Mouse (Mus musculus) splenic B cell, adult 2 months (primary cell): ENCODE data around the gene Sox4.

Experiments
- DNase-seq: peaks from one replicate; pipeline ENCODE4 v3.0.0-alpha.2; 2011; ENCODE audit warnings: low read depth, low spot score
- H3K27me3 ChIP-seq: 2 replicates; pipeline ENCODE4 v1.6.1; 2012; ENCODE audit warnings: mild to moderate bottlenecking, low read length, moderate library complexity, mixed read lengths; ENCODE audit not compliant: control insufficient read depth, poor library complexity, insufficient read depth, severe bottlenecking
- H3K36me3 ChIP-seq: 2 replicates; pipeline ENCODE4 v1.6.1; 2012; ENCODE audit warnings: mild to moderate bottlenecking, low read length, moderate library complexity, mixed read lengths; ENCODE audit not compliant: control insufficient read depth, poor library complexity, insufficient read depth, severe bottlenecking

Gene Sox4

GRCm38 (mm10) chr13:28951691-28952575 is 1.6 kb downstream of the Sox4 start:
- peak; percentile 47 for DNase-seq
- Histone ChIP-seq H3K27me3 (peaks cover 2% of the 10 kb centered on the region; the same call in 1 of the 2 replicates), H3K36me3 (no peaks in the 10 kb centered on the region)

GRCm38 (mm10) chr13:28950623-28951491 is 2.7 kb downstream of the Sox4 start:
- H3K27me3 ChIP-seq: peaks cover 2% of the 10 kb centered on the region; the same call in 1 of the 2 replicates
- H3K36me3 ChIP-seq: no peaks in the 10 kb centered on the region
- DNase-seq: no peak

- peaks cover 2% of the 10 kb centered on the region; the same call in 1 of the 2 replicates for H3K27me3 ChIP-seq
- peak; percentile 38 for DNase-seq
Measured at GRCm38 (mm10) chr13:28950266-28950622, 3.3 kb downstream of the Sox4 start.

GRCm38 (mm10) chr13:28949279-28949915 is 4.1 kb downstream of the Sox4 start:
- no peak for DNase-seq
- Histone ChIP-seq H3K27me3 (peaks cover 2% of the 10 kb centered on the region; the same call in 1 of the 2 replicates), H3K36me3 (no peaks in the 10 kb centered on the region)

More at GRCm38 (mm10) chr13:28950266-28950622, 3.3 kb downstream of the Sox4 start:
- H3K36me3 ChIP-seq: no peaks in the 10 kb centered on the region

- DNase-seq: peak; percentile 21
- peaks cover 2% of the 10 kb centered on the region; the same call in 1 of the 2 replicates for H3K27me3 ChIP-seq
- H3K36me3 ChIP-seq: no peaks in the 10 kb centered on the region
Measured at GRCm38 (mm10) chr13:28948541-28948940, 5.0 kb downstream of the Sox4 start.

GRCm38 (mm10) chr13:28947740-28948441 is 5.6 kb downstream of the Sox4 start:
- Histone ChIP-seq H3K36me3 (no peaks in the 10 kb centered on the region), H3K27me3 (peaks cover 2% of the 10 kb centered on the region; the same call in 1 of the 2 replicates)
- DNase-seq: no peak

- no peaks in the 10 kb centered on the region for H3K36me3 ChIP-seq
- peaks cover 2% of the 10 kb centered on the region; the same call in 1 of the 2 replicates for H3K27me3 ChIP-seq
- no peak for DNase-seq
Measured at GRCm38 (mm10) chr13:28946565-28947135, 6.9 kb downstream of the Sox4 start.

GRCm38 (mm10) chr13:28945681-28946080 is 7.8 kb downstream of the Sox4 start:
- Histone ChIP-seq H3K27me3 (peaks cover 2% of the 10 kb centered on the region; the same call in 1 of the 2 replicates), H3K36me3 (no peaks in the 10 kb centered on the region)
- DNase-seq: no peak

GRCm38 (mm10) chr13:28942926-28943325 is 10.6 kb downstream of the Sox4 start:
- no peak for DNase-seq
- H3K27me3 ChIP-seq: no peaks in the 10 kb centered on the region
- H3K36me3 ChIP-seq: no peaks in the 10 kb centered on the region

GRCm38 (mm10) chr13:28941983-28942630 is 11.4 kb downstream of the Sox4 start:
- no peaks in the 10 kb centered on the region for H3K27me3 ChIP-seq
- no peak for DNase-seq
- H3K36me3 ChIP-seq: no peaks in the 10 kb centered on the region

GRCm38 (mm10) chr13:28933375-28933774 is 20.1 kb downstream of the Sox4 start:
- Histone ChIP-seq H3K27me3 (no peaks in the 10 kb centered on the region), H3K36me3 (no peaks in the 10 kb centered on the region)
- no peak for DNase-seq

- Histone ChIP-seq H3K36me3 (no peaks in the 10 kb centered on the region), H3K27me3 (no peaks in the 10 kb centered on the region)
- no peak for DNase-seq
Measured at GRCm38 (mm10) chr13:28931776-28932175, 21.7 kb downstream of the Sox4 start.

- DNase-seq: no peak
- H3K36me3 ChIP-seq: no peaks in the 10 kb centered on the region
- H3K27me3 ChIP-seq: no peaks in the 10 kb centered on the region
Measured at GRCm38 (mm10) chr13:28931266-28931665, 22.2 kb downstream of the Sox4 start.
